Mouse (Mus musculus): ENCODE data around the gene Tomm22. TPM values are rescaled to one million over a fixed set of nuclear protein-coding genes. Genes with fewer than 3 reads are reported as not detected.

Gene Tomm22
- polyA plus RNA-seq, 1 experiment = 129 TPM

DNA sequence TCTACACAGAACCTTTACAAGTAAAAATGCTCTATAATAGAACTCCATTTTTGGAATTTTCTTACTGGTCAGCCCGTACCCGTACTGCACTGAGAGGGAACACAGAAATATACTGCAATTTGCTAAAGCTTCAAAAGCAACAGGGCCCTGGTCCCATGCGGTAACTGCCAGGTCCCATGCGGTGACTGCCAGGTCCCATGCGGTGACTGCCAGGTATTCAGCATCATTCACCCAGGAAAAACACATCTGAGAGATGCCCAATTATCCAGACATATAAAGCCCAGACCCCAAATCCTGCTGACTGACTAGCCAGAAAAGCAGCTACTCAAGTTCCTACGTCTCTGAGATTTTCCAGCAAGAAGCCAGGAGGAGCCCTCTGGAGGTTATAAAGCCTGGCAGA, 14.0 kb downstream of the Tomm22 start:
- peak overlapping the region; percentile 99 for H3K4me3 ChIP-seq (ENCODE audit: insufficient read depth, low read length)
- TF ChIP-seq POLR2A (IDR thresholded peaks at IDR 0.05; ENCODE audit: borderline replicate concordance, low read depth, low read length) (no peak), CTCF (IDR thresholded peaks at IDR 0.05; ENCODE audit: low read depth, low read length) (no peak)
- H3K27ac ChIP-seq (ENCODE audit: insufficient read depth, low read depth, low read length) = no peak overlapping the region
- H3K4me1 ChIP-seq (ENCODE audit: control insufficient read depth, insufficient read depth, low read length) = peaks cover 37% of the 10 kb centered on the region

GRCm38 (mm10) chr15:79685141-79685641, 14.5 kb downstream of the Tomm22 start:
- Histone ChIP-seq H3K27ac (ENCODE audit: insufficient read depth, low read depth, low read length) (0 out of 2 replicates have a peak overlapping the region, but pooled peaks have one; percentile 11), H3K4me1 (ENCODE audit: control insufficient read depth, insufficient read depth, low read length) (peaks cover 37% of the 10 kb centered on the region), H3K4me3 (ENCODE audit: insufficient read depth, low read length) (peak overlapping the region; percentile 99)
- TF ChIP-seq CTCF (IDR thresholded peaks at IDR 0.05; ENCODE audit: low read depth, low read length) (no peak), POLR2A (IDR thresholded peaks at IDR 0.05; ENCODE audit: borderline replicate concordance, low read depth, low read length) (no peak)

DNA sequence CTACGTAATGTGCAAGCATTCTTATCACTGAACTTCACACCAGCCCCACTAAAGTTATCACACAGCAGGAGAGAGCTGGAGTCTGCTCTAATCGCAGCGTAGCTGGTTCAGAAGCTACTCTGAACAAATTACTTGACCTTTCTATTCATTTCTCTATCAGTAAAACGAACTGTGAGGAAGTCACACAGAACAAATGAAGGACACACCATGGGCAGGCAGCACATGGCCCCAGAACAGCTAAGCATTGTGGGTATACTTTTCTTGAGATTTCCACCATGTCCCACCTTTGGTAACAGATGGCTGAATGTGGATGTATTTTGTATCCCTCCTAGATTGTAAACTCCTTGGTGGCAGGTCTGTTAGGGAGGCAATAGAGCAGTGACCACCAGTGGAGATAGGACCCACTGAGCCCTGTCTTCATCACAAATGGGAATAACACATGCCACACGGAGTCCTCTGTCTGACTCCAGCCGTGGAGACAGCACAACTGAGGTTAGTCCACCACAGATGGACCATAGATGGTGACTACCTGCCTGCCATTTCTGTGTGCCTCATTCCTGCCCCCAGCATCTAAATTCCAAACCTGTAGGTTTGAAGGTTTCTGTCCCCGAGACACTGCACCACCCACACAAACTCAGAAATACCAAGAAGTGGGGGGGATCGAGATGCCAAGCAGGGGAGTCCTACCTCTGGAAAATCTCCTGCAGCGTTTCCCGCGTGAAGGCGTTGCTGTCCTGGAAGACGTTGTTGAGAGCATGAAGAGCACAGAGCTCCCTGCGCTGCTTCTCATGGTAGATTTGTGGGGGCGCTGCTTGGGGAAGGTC, 15.6 kb downstream of the Tomm22 start:
- H3K4me1 ChIP-seq (ENCODE audit: control insufficient read depth, insufficient read depth, low read length) = peaks cover 34% of the 10 kb centered on the region

DNA sequence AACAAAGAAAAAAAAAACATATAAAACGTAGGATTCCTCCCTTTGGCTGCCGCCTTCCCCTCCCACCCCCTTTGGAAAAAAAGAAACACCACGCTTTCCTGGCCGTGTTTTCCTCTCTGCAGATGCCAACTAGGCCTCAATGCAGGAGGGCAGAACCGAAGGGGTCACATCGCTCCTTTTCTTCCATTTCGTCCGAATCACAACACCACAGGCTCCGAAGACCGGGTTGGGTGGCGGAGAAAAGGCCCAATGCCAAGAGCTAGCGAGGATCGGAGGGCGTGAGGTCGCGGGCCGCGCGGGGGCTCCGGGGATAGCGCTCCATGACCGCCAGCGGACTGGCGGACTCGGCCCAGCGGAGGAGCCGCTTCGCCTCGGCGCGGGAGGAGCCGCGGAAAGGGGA, 16.5 kb downstream of the Tomm22 start:
- no peak for TF ChIP-seq CTCF (IDR thresholded peaks at IDR 0.05; ENCODE audit: low read depth, low read length)
- no peak for TF ChIP-seq POLR2A (IDR thresholded peaks at IDR 0.05; ENCODE audit: borderline replicate concordance, low read depth, low read length)
- Histone ChIP-seq H3K4me3 (ENCODE audit: insufficient read depth, low read length) (peak overlapping the region; percentile 99), H3K4me1 (ENCODE audit: control insufficient read depth, insufficient read depth, low read length) (peaks cover 33% of the 10 kb centered on the region), H3K27ac (ENCODE audit: insufficient read depth, low read depth, low read length) (peak overlapping the region; percentile 62)

More for the DNA sequence above, 15.6 kb downstream of the Tomm22 start:
- Histone ChIP-seq H3K27ac (ENCODE audit: insufficient read depth, low read depth, low read length) (0 out of 2 replicates have a peak overlapping the region, but pooled peaks have one; percentile 27), H3K4me3 (ENCODE audit: insufficient read depth, low read length) (peak overlapping the region; percentile 99)
- TF ChIP-seq CTCF (IDR thresholded peaks at IDR 0.05; ENCODE audit: low read depth, low read length) (no peak), POLR2A (IDR thresholded peaks at IDR 0.05; ENCODE audit: borderline replicate concordance, low read depth, low read length) (no peak)

DNA sequence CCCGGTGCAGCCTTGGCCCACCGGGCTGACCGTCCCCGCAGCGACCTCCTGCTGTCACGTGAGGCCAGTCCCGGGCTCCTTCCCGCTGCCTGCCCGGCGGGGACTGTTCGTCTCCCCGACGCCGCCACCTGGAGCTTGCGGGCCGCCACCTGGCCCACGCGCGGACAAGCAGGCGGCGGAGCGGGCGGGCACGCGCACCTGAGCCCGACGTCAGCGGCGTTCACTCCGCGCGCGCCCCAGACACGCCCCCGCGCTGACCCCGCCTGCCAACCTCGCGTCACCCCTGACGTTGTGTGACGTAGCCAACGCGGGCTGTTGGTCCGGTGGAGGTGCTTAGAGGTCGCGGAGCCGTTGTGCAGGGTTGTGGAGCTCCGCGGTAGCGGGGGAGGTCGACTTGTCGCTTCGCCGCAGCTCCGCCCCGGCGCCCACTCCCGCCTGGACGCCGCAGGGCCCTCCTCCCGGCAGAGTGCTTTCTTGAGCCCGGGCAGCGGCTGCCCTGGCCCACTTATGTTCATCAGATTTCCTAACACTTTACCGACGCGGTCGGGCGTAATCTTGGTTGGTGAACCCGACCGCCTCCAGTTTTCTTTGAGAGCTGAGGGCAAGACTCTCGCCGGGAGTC, 17.1 kb downstream of the Tomm22 start, which contains the start of gene Josd1:
Gene Josd1 (minus strand): TSS at position 274 of the 622 bp plus-strand sequence.
- peak within 1 kb of the TSS; percentile 99 for H3K4me3 ChIP-seq (ENCODE audit: insufficient read depth, low read length)
- no peak for TF ChIP-seq CTCF (IDR thresholded peaks at IDR 0.05; ENCODE audit: low read depth, low read length)
- TF ChIP-seq POLR2A (IDR thresholded peaks at IDR 0.05; ENCODE audit: borderline replicate concordance, low read depth, low read length) = no peak
- H3K27ac ChIP-seq (ENCODE audit: insufficient read depth, low read depth, low read length) = peak within 1 kb of the TSS; percentile 62
- peaks cover 32% of the 10 kb centered on the region for H3K4me1 ChIP-seq (ENCODE audit: control insufficient read depth, insufficient read depth, low read length)

- TF ChIP-seq POLR2A (IDR thresholded peaks at IDR 0.05; ENCODE audit: borderline replicate concordance, low read depth, low read length) = no peak
- no peak for TF ChIP-seq CTCF (IDR thresholded peaks at IDR 0.05; ENCODE audit: low read depth, low read length)
- Histone ChIP-seq H3K4me1 (ENCODE audit: control insufficient read depth, insufficient read depth, low read length) (peaks cover 32% of the 10 kb centered on the region), H3K27ac (ENCODE audit: insufficient read depth, low read depth, low read length) (peak overlapping the region; percentile 62), H3K4me3 (ENCODE audit: insufficient read depth, low read length) (peak overlapping the region; percentile 99)
Observed at GRCm38 (mm10) chr15:79688268-79688956, 17.8 kb downstream of the Tomm22 start.

- no peak for TF ChIP-seq POLR2A (IDR thresholded peaks at IDR 0.05; ENCODE audit: borderline replicate concordance, low read depth, low read length)
- TF ChIP-seq CTCF (IDR thresholded peaks at IDR 0.05; ENCODE audit: low read depth, low read length) = no peak
- H3K4me3 ChIP-seq (ENCODE audit: insufficient read depth, low read length) = peak overlapping the region; percentile 50
- H3K4me1 ChIP-seq (ENCODE audit: control insufficient read depth, insufficient read depth, low read length) = peaks cover 31% of the 10 kb centered on the region
- no peak overlapping the region for H3K27ac ChIP-seq (ENCODE audit: insufficient read depth, low read depth, low read length)
Observed at GRCm38 (mm10) chr15:79689662-79690425, 19.2 kb downstream of the Tomm22 start.

DNA sequence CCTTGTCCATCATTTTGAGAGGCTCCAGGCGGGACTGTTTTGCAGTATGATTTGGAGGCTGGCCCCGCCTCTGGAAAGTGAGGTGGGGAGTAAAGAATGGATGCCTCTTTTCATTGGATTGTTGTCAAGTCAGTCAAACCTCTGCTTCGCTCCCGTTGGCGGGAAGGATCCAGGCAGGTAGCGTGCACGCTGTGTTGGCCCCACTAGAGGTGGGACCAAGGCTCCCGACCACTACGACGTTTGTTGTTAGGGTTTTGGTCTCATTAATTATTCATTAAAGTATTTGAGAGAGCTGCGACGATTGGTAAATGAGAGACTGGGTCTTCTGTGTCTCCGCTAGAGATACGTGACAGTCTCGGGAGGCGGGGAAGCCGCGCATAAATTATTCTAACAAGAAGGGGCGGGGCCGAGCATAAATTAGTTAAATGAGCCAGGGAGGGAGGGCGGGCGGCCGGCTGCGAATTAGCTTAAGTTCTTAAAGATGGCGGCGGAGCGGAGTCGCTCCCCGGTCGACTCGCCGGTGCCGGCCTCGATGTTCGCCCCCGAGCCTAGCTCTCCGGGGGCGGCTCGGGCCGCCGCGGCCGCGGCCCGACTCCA, 19.9 kb downstream of the Tomm22 start, which contains the start of gene Gtpbp1:
Gene Gtpbp1 (plus strand): TSS at position 420 of the 597 bp plus-strand sequence.
- 0 out of 2 replicates have a peak, but pooled peaks have one; percentile 60 for TF ChIP-seq POLR2A (IDR thresholded peaks at IDR 0.05; ENCODE audit: borderline replicate concordance, low read depth, low read length)
- no peak for TF ChIP-seq CTCF (IDR thresholded peaks at IDR 0.05; ENCODE audit: low read depth, low read length)
- peak within 1 kb of the TSS; percentile 86 for H3K4me3 ChIP-seq (ENCODE audit: insufficient read depth, low read length)
- no peak within 1 kb of the TSS for H3K27ac ChIP-seq (ENCODE audit: insufficient read depth, low read depth, low read length)
- H3K4me1 ChIP-seq (ENCODE audit: control insufficient read depth, insufficient read depth, low read length) = peaks cover 31% of the 10 kb centered on the region

Data from bone marrow macrophage, adult 2 months (primary cell).